Mouse (Mus musculus): ENCODE measurements around the gene Farsa. TPM values are rescaled to one million over a fixed set of nuclear protein-coding genes. Genes with fewer than 3 reads are reported as not detected.

Farsa gene
- polyA plus RNA-seq (2012), result 149 and 179 TPM in 2 replicates

DNA sequence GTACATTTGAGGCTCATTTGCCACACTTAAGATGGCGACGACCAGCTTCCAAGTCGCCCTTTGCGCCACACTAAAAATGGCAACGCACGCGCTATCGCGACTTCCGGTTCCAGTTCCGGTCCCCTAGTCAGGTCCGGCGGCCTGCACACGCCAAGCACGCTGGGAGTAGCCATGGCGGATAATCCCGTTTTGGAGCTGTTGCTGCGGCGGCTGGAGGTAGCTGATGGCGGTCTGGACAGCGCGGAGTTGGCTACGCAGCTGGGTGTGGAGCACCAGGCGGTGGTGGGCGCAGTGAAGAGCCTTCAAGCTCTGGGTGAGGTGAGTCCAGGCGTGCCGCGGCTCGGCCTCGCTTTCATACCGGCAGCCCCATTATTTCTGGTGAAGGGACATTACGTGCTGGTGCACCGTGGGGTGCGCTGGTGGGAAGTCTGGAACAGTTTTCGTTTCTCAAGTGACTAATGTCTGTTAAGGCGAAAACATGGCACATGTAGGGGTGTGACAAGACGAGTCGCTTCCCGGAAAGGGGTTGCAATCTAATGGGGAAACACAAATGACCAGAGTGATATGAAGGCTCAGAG lies at the start of gene Farsa:
Gene Farsa, plus strand, starts transcription at position 126 of the 578 bp plus-strand sequence.
- no peak for TF ChIP-seq GATA1 (IDR thresholded peaks at IDR 0.05; ENCODE audit: low read length)

DNA sequence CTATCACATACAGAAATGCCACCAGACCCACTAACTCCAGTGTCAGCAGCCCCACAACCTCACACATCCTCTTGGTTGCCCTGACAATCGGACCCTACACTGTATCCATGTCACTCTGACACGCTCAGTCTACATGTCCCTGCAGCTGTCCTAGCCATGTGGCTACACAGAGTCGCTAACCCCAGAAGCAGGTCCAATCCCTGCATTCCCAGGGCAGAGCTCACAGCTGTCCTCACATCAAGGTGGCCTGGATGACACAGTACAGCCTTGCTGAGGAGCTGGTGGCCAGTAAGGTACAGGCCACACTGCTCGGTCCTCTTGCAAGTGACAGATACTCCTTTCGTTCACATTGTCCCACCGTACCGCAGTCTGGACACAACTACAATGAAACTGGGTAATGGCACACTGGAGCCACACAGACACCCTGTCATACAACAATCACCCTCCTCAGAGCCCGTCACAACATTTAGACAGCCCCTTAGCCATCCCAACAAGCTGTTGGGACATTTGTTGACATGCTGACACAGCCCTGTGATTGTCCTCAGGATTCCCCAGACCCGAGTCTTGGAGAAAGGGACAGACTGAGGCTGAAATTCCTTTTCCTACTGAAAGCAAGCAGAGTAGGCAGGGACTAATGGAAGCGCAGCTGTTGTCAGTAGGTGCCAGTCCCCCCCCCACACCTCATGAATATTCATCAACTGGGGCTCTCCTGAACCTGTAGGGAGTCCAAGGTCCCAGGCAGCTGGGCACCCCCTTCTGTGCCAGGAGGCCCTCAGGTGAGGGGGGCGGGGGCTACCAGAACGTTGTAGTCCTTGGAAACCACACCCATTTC lies 47.5 kb upstream of the Farsa start:
- no peak for TF ChIP-seq GATA1 (IDR thresholded peaks at IDR 0.05; ENCODE audit: low read length)

DNA sequence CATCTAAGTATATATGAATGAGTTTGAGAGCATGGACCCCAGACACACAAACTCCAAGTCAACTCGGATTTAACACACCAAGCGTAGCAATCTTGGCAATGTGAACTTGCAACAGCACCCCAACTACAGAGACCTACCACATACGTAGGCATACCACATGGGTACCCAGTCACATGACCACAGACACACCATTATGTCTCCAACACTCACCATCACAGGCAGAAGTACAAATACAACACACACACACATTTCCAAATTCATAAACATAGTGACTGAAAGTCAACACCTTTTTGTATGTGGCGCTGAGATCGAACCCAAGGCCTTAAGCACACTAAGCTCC lies 46.9 kb upstream of the Farsa start:
- TF ChIP-seq GATA1 (IDR thresholded peaks at IDR 0.05; ENCODE audit: low read length), result no peak

- TF ChIP-seq GATA1 (IDR thresholded peaks at IDR 0.05; ENCODE audit: low read length), result no peak
These were observed 45.9 kb upstream of the Farsa start for GRCm38 (mm10) chr8:84810896-84811295.

- no peak for TF ChIP-seq GATA1 (IDR thresholded peaks at IDR 0.05; ENCODE audit: low read length)
These were observed 45.5 kb upstream of the Farsa start for GRCm38 (mm10) chr8:84811303-84811702.

DNA sequence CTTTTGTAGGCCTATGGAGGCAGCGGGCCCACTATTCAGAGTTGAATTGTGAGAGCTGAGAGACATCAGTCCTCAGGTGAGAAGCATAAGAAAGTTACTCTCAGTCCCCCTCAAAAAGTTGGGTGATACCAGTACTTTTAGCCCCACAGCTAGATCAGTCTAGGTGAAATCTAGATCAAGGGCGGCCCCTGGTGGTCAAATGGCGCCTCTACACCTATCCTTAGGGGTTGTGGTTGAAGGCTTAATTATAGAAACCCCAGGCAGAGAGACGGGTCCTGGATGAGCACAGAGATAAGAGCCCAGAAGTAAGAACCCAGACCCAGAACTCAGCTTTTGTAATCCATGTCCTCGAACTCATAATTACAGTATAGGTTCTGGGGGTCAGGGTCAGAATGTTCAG lies 43.7 kb upstream of the Farsa start:
- no peak for TF ChIP-seq GATA1 (IDR thresholded peaks at IDR 0.05; ENCODE audit: low read length)

GRCm38 (mm10) chr8:84813830-84814229 lies 43.0 kb upstream of the Farsa start:
- TF ChIP-seq GATA1 (IDR thresholded peaks at IDR 0.05; ENCODE audit: low read length), result no peak

- TF ChIP-seq GATA1 (IDR thresholded peaks at IDR 0.05; ENCODE audit: low read length), result no peak
These were observed 42.6 kb upstream of the Farsa start for GRCm38 (mm10) chr8:84814240-84814554.

- no peak for TF ChIP-seq GATA1 (IDR thresholded peaks at IDR 0.05; ENCODE audit: low read length)
These were observed 42.0 kb upstream of the Farsa start for GRCm38 (mm10) chr8:84814555-84815441.

- no peak for TF ChIP-seq GATA1 (IDR thresholded peaks at IDR 0.05; ENCODE audit: low read length)
These were observed 41.2 kb upstream of the Farsa start for GRCm38 (mm10) chr8:84815547-84815946.

- TF ChIP-seq GATA1 (IDR thresholded peaks at IDR 0.05; ENCODE audit: low read length), result no peak
These were observed 40.7 kb upstream of the Farsa start for GRCm38 (mm10) chr8:84816117-84816516.

DNA sequence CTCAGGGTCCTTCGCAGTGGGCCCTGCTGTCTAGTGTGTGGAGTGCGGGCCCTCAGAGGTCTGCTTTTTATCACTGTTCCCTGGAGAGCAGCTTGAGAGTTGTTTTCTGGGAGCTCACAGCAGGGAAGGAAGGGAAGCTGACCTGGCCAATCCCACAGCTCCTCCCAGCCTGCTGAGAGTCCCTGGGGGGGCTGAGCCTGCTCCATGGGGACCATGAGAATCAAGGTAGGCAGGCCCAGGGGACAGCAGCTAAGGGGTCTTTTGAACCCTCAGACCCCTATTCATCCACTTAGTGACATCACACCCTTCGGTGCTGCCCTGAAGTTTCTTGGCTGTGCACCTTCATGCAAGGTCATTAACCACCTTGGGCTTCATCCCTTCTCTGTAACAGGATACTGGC lies 34.1 kb upstream of the Farsa start, which contains the start of gene Dand5:
Gene Dand5, minus strand, starts transcription at position 101 of the 400 bp plus-strand sequence.
- TF ChIP-seq GATA1 (IDR thresholded peaks at IDR 0.05; ENCODE audit: low read length), result no peak

- no peak for TF ChIP-seq GATA1 (IDR thresholded peaks at IDR 0.05; ENCODE audit: low read length)
These were observed 33.1 kb upstream of the Farsa start for GRCm38 (mm10) chr8:84823653-84824052.

DNA sequence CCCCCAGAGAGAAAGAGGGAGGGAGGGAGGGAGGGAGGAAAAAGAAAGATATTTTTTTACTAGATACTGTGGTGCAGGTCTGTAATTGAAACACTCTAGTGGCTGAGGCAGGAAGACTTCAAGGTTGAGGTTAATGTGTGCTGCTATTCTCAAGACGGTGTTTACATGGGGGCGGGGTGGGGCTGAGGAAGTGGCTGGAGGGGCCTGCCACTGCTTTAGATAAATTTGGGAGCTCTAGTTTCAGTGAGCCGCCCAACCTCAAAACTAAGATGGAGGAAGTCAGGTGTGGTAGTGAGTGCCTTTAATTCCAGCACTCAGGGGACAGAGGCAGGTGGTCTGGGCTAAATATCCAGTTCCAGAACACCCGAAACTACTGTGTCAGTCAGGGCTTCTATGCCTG lies 31.2 kb upstream of the Farsa start:
- no peak for TF ChIP-seq GATA1 (IDR thresholded peaks at IDR 0.05; ENCODE audit: low read length)

- TF ChIP-seq GATA1 (IDR thresholded peaks at IDR 0.05; ENCODE audit: low read length), result no peak
These were observed 25.3 kb upstream of the Farsa start, which contains the start of gene Gadd45gip1 for GRCm38 (mm10) chr8:84831490-84831889. Gene Gadd45gip1, plus strand, starts transcription at chr8:84831522.

Measured in G1E-ER4 (cell line).